Mouse (Mus musculus): ENCODE measurements around the gene Cfap44. TPM values are rescaled to one million over a fixed set of nuclear protein-coding genes. Genes with fewer than 3 reads are reported as not detected.

The Cfap44 gene
- polyA plus RNA-seq, 1 experiment from 2014 or later, result 1.1 TPM

- no peak overlapping the region for H3K4me3 ChIP-seq (ENCODE audit: low read depth, low read length)
- WGBS (ENCODE audit: insufficient replicate concordance), result 57% methylated on average over 11 of the region's 11 CpGs
- H3K36me3 ChIP-seq (ENCODE audit: control insufficient read depth, insufficient read depth), result no peaks in the 10 kb centered on the region
- H3K27me3 ChIP-seq (ENCODE audit: control insufficient read depth, insufficient read depth, low read depth, low read length), result no peaks in the 10 kb centered on the region
- no peaks in the 10 kb centered on the region for H3K4me1 ChIP-seq (ENCODE audit: control insufficient read depth, low read depth, low read length)
- H3K9ac ChIP-seq (ENCODE audit: low read depth, low read length), result no peak overlapping the region
- H3K4me2 ChIP-seq (ENCODE audit: low read depth, low read length), result no peak overlapping the region
- no peak overlapping the region for H3K27ac ChIP-seq (ENCODE audit: low read length)
- no peaks in the 10 kb centered on the region for H3K9me3 ChIP-seq (replicated peaks; ENCODE audit: control insufficient read depth, low read length)
- no peak for ATAC-seq (ENCODE audit: low read depth)
Observed at GRCm38 (mm10) chr16:44527218-44527905, 132.8 kb downstream of the Cfap44 start.

- WGBS (ENCODE audit: insufficient replicate concordance), result 73% methylated on average over 7 of the region's 7 CpGs
- H3K9me3 ChIP-seq (replicated peaks; ENCODE audit: control insufficient read depth, low read length), result no peaks in the 10 kb centered on the region
- no peaks in the 10 kb centered on the region for H3K36me3 ChIP-seq (ENCODE audit: control insufficient read depth, insufficient read depth)
- H3K27me3 ChIP-seq (ENCODE audit: control insufficient read depth, insufficient read depth, low read depth, low read length), result no peaks in the 10 kb centered on the region
- no peak for ATAC-seq (ENCODE audit: low read depth)
- no peak overlapping the region for H3K9ac ChIP-seq (ENCODE audit: low read depth, low read length)
- no peaks in the 10 kb centered on the region for H3K4me1 ChIP-seq (ENCODE audit: control insufficient read depth, low read depth, low read length)
- H3K27ac ChIP-seq (ENCODE audit: low read length), result no peak overlapping the region
- no peak overlapping the region for H3K4me3 ChIP-seq (ENCODE audit: low read depth, low read length)
- no peak overlapping the region for H3K4me2 ChIP-seq (ENCODE audit: low read depth, low read length)
Observed at GRCm38 (mm10) chr16:44528955-44529354, 134.4 kb downstream of the Cfap44 start.

GRCm38 (mm10) chr16:44529691-44530090 is 135.1 kb downstream of the Cfap44 start:
- Histone ChIP-seq H3K27ac (ENCODE audit: low read length) (no peak overlapping the region), H3K36me3 (ENCODE audit: control insufficient read depth, insufficient read depth) (no peaks in the 10 kb centered on the region), H3K4me2 (ENCODE audit: low read depth, low read length) (no peak overlapping the region), H3K9ac (ENCODE audit: low read depth, low read length) (no peak overlapping the region), H3K4me1 (ENCODE audit: control insufficient read depth, low read depth, low read length) (no peaks in the 10 kb centered on the region), H3K27me3 (ENCODE audit: control insufficient read depth, insufficient read depth, low read depth, low read length) (no peaks in the 10 kb centered on the region), H3K9me3 (replicated peaks; ENCODE audit: control insufficient read depth, low read length) (no peaks in the 10 kb centered on the region), H3K4me3 (ENCODE audit: low read depth, low read length) (no peak overlapping the region)
- ATAC-seq (ENCODE audit: low read depth), result no peak
- 60% methylated on average over 8 of the region's 8 CpGs for WGBS (ENCODE audit: insufficient replicate concordance)

GRCm38 (mm10) chr16:44530191-44530590 is 135.6 kb downstream of the Cfap44 start:
- H3K4me2 ChIP-seq (ENCODE audit: low read depth, low read length), result no peak overlapping the region

GRCm38 (mm10) chr16:44530829-44531228 is 136.2 kb downstream of the Cfap44 start:
- no peak overlapping the region for H3K27ac ChIP-seq (ENCODE audit: low read length)
- no peak overlapping the region for H3K4me3 ChIP-seq (ENCODE audit: low read depth, low read length)
- H3K27me3 ChIP-seq (ENCODE audit: control insufficient read depth, insufficient read depth, low read depth, low read length), result no peaks in the 10 kb centered on the region
- 10% methylated on average over 7 of the region's 7 CpGs for WGBS (ENCODE audit: insufficient replicate concordance)
- H3K4me1 ChIP-seq (ENCODE audit: control insufficient read depth, low read depth, low read length), result no peaks in the 10 kb centered on the region
- H3K9me3 ChIP-seq (replicated peaks; ENCODE audit: control insufficient read depth, low read length), result no peaks in the 10 kb centered on the region
- ATAC-seq (ENCODE audit: low read depth), result no peak
- no peaks in the 10 kb centered on the region for H3K36me3 ChIP-seq (ENCODE audit: control insufficient read depth, insufficient read depth)
- H3K4me2 ChIP-seq (ENCODE audit: low read depth, low read length), result no peak overlapping the region
- H3K9ac ChIP-seq (ENCODE audit: low read depth, low read length), result no peak overlapping the region

More at GRCm38 (mm10) chr16:44530191-44530590, 135.6 kb downstream of the Cfap44 start:
- no peaks in the 10 kb centered on the region for H3K4me1 ChIP-seq (ENCODE audit: control insufficient read depth, low read depth, low read length)
- ATAC-seq (ENCODE audit: low read depth), result no peak
- no peaks in the 10 kb centered on the region for H3K27me3 ChIP-seq (ENCODE audit: control insufficient read depth, insufficient read depth, low read depth, low read length)
- no peak overlapping the region for H3K27ac ChIP-seq (ENCODE audit: low read length)
- no peak overlapping the region for H3K9ac ChIP-seq (ENCODE audit: low read depth, low read length)
- WGBS (ENCODE audit: insufficient replicate concordance), result 43% methylated on average over 9 of the region's 9 CpGs
- H3K36me3 ChIP-seq (ENCODE audit: control insufficient read depth, insufficient read depth), result no peaks in the 10 kb centered on the region
- H3K4me3 ChIP-seq (ENCODE audit: low read depth, low read length), result no peak overlapping the region
- no peaks in the 10 kb centered on the region for H3K9me3 ChIP-seq (replicated peaks; ENCODE audit: control insufficient read depth, low read length)

- 57% methylated on average over 12 of the region's 12 CpGs for WGBS (ENCODE audit: insufficient replicate concordance)
- Histone ChIP-seq H3K27ac (ENCODE audit: low read length) (no peak overlapping the region), H3K4me1 (ENCODE audit: control insufficient read depth, low read depth, low read length) (no peaks in the 10 kb centered on the region), H3K4me2 (ENCODE audit: low read depth, low read length) (no peak overlapping the region), H3K9ac (ENCODE audit: low read depth, low read length) (no peak overlapping the region), H3K27me3 (ENCODE audit: control insufficient read depth, insufficient read depth, low read depth, low read length) (no peaks in the 10 kb centered on the region), H3K9me3 (replicated peaks; ENCODE audit: control insufficient read depth, low read length) (no peaks in the 10 kb centered on the region), H3K4me3 (ENCODE audit: low read depth, low read length) (no peak overlapping the region), H3K36me3 (ENCODE audit: control insufficient read depth, insufficient read depth) (no peaks in the 10 kb centered on the region)
- no peak for ATAC-seq (ENCODE audit: low read depth)
Observed at GRCm38 (mm10) chr16:44531239-44531797, 136.7 kb downstream of the Cfap44 start.

Other genes with a start within 250 kb of the Cfap44 start
- gene Usf3, start 221.6 kb upstream of the Cfap44 start, polyA plus RNA-seq (2015; fragmentation: Nextera tagmentation; extraction: Ambion mirVana), result 1.4 and 1.5 TPM in 2 replicates
- 0.02 and 0.05 TPM in 2 replicates for gene Sidt1, start 61.6 kb upstream of the Cfap44 start, polyA plus RNA-seq (2015; fragmentation: Nextera tagmentation; extraction: Ambion mirVana)
- gene Spice1, start 47.7 kb upstream of the Cfap44 start, polyA plus RNA-seq (2015; fragmentation: Nextera tagmentation; extraction: Ambion mirVana), result 7.5 and 7.7 TPM in 2 replicates
- 0.37 and 0.57 TPM in 2 replicates for gene Boc, start 164.1 kb downstream of the Cfap44 start, polyA plus RNA-seq (2015; fragmentation: Nextera tagmentation; extraction: Ambion mirVana)

All from liver, embryonic 16.5 days (tissue).